In the genomic region with DNA sequence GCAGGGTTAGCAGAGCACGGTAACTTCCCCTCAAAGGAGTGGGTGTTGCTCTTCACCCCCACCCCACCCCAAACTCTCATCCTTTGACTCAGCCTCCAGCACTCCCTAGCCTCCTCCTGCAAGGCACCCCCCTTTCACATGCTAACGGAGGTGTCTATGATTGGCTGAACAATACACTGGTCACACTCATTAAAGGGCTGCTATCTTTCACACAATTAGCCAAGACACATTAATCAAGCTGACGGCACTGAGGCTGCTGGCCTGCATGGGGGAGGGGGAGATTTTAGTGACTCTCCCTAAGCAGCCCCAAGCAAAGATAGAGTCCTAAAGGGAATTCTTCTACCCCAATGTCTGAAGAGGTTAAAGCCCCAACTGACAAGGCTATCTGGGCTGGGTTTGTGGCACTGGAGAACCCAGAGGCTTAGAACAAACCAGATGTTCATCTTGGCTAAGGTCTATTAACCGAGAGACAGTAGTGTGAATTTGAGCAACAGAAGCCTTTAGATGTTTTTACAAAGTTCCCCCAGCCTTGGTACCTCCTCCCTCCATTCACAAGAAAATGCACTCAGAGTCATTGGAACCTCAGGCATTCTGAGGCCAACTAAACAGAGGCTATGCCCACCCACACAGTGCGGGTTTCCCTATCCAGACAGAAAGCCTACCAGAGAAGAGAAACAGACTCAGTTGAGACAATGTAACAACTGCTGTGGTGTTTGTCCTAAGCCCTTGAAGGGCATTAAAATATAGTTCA, we compare ENCODE assay signal across 8 mouse cellular contexts. TPM values are rescaled to one million over a fixed set of nuclear protein-coding genes. Genes with fewer than 3 reads are reported as not detected.
DNase-seq lines count a peak whose midpoint lies in the region; ATAC-seq and TF ChIP-seq lines count a peak whose summit lies in the region.

No protein-coding gene starts in this region.

- TF ChIP-seq POLR2A in MEL (IDR thresholded peaks at IDR 0.05; ENCODE audit: control insufficient read depth in 1 of 2, insufficient read depth in 1 of 2, low read depth in 1 of 2, low read length in 2 of 2, poor library complexity in 1 of 2), result no peak

- TF ChIP-seq EP300 in MEL (IDR thresholded peaks at IDR 0.05; ENCODE audit: low read depth in 1 of 2, low read length in 2 of 2), result no peak

- peak; percentile 40 for DNase-seq in MEL (ENCODE audit: low read depth, low spot score)
- no peak for DNase-seq in urinary bladder, postnatal 14 days (ENCODE audit: low spot score)
- no peak for DNase-seq in right cerebral cortex, postnatal 14 days

- H3K9me3 ChIP-seq in intestine, embryonic 16.5 days (ENCODE audit: control insufficient read depth, low read length), result no peaks in the 10 kb centered on the region
- no peaks in the 10 kb centered on the region for H3K9me3 ChIP-seq in intestine, postnatal 0 days (ENCODE audit: control insufficient read depth)
- H3K9me3 ChIP-seq in MEL (replicated peaks; ENCODE audit: insufficient read depth, low read length), result no peaks in the 10 kb centered on the region
- no peaks in the 10 kb centered on the region for H3K9me3 ChIP-seq in forebrain, embryonic 15.5 days
- H3K9me3 ChIP-seq in midbrain, embryonic 16.5 days (replicated peaks; ENCODE audit: control insufficient read depth, low read length, poor library complexity, severe bottlenecking), result no peaks in the 10 kb centered on the region

- WGBS in intestine, embryonic 16.5 days, result 35% methylated on average over 5 of the region's 5 CpGs
- 45% methylated on average over 5 of the region's 5 CpGs for WGBS in intestine, postnatal 0 days
- 2% methylated on average over 5 of the region's 5 CpGs for WGBS in forebrain, embryonic 15.5 days
- 9% methylated on average over 5 of the region's 5 CpGs for WGBS in midbrain, embryonic 16.5 days

- H3K4me3 ChIP-seq in intestine, embryonic 16.5 days (ENCODE audit: low read length), result no peak overlapping the region
- H3K4me3 ChIP-seq in intestine, postnatal 0 days (ENCODE audit: low read depth, low read length), result no peak overlapping the region
- no peak overlapping the region for H3K4me3 ChIP-seq in MEL (ENCODE audit: control insufficient read depth in 1 of 2, insufficient read depth in 1 of 2, low read depth in 2 of 2, low read length in 2 of 2)
- H3K4me3 ChIP-seq in forebrain, embryonic 15.5 days, result no peak overlapping the region
- no peak overlapping the region for H3K4me3 ChIP-seq in midbrain, embryonic 16.5 days (ENCODE audit: low read depth, low read length)

- no peak for TF ChIP-seq RAD21 in MEL (IDR thresholded peaks at IDR 0.05; ENCODE audit: low read depth, low read length)

- H3K4me1 ChIP-seq in intestine, embryonic 16.5 days (ENCODE audit: control insufficient read depth, insufficient read depth, low read length), result peaks cover 11% of the 10 kb centered on the region
- H3K4me1 ChIP-seq in intestine, postnatal 0 days (replicated peaks; ENCODE audit: control insufficient read depth, insufficient read depth, low read length), result no peaks in the 10 kb centered on the region
- peaks cover 0 to 14% of the 10 kb centered on the region in 2 experiments; a peak in 2 of 4 replicates for H3K4me1 ChIP-seq in MEL (ENCODE audit: control insufficient read depth in 1 of 2, insufficient read depth in 2 of 2, low read length in 2 of 2)
- H3K4me1 ChIP-seq in forebrain, embryonic 15.5 days, result peaks cover 32% of the 10 kb centered on the region
- H3K4me1 ChIP-seq in midbrain, embryonic 16.5 days (ENCODE audit: control insufficient read depth, insufficient read depth, low read length), result peaks cover 38% of the 10 kb centered on the region

- TF ChIP-seq CTCF in intestine, postnatal 0 days (IDR thresholded peaks at IDR 0.05; ENCODE audit: low read depth), result no peak
- TF ChIP-seq CTCF in MEL (IDR thresholded peaks at IDR 0.05 in 2 of 3, conservative IDR thresholded peaks at IDR 0.05 in 1 of 3; ENCODE audit: control insufficient read depth in 1 of 3, insufficient read depth in 1 of 3, low read depth in 2 of 3, low read length in 3 of 3, poor library complexity in 1 of 3, severe bottlenecking in 1 of 3), result no peak

- H3K36me3 ChIP-seq in intestine, embryonic 16.5 days (ENCODE audit: control insufficient read depth, insufficient read depth, low read length), result no peaks in the 10 kb centered on the region
- no peaks in the 10 kb centered on the region for H3K36me3 ChIP-seq in intestine, postnatal 0 days (ENCODE audit: control insufficient read depth, insufficient read depth)
- peaks cover 0 to 5% of the 10 kb centered on the region in 2 experiments; a peak in 2 of 4 replicates for H3K36me3 ChIP-seq in MEL (ENCODE audit: control insufficient read depth in 1 of 2, insufficient read depth in 2 of 2, low read length in 2 of 2)
- no peaks in the 10 kb centered on the region for H3K36me3 ChIP-seq in forebrain, embryonic 15.5 days
- no peaks in the 10 kb centered on the region for H3K36me3 ChIP-seq in midbrain, embryonic 16.5 days (ENCODE audit: control insufficient read depth, insufficient read depth, low read length)

- H3K27me3 ChIP-seq in intestine, embryonic 16.5 days (replicated peaks; ENCODE audit: control insufficient read depth, insufficient read depth, low read length), result no peaks in the 10 kb centered on the region
- no peaks in the 10 kb centered on the region for H3K27me3 ChIP-seq in intestine, postnatal 0 days (replicated peaks; ENCODE audit: control insufficient read depth, insufficient read depth, low read length)
- peaks cover 12 to 20% of the 10 kb centered on the region in 2 experiments for H3K27me3 ChIP-seq in MEL (ENCODE audit: control insufficient read depth in 1 of 2, insufficient read depth in 2 of 2, low read length in 2 of 2)
- H3K27me3 ChIP-seq in forebrain, embryonic 15.5 days, result no peaks in the 10 kb centered on the region
- no peaks in the 10 kb centered on the region; the same call in 1 of the 2 replicates for H3K27me3 ChIP-seq in midbrain, embryonic 16.5 days (ENCODE audit: control insufficient read depth, insufficient read depth, low read depth, low read length)

- H3K4me2 ChIP-seq in intestine, embryonic 16.5 days (ENCODE audit: low read depth, low read length), result no peak overlapping the region
- no peak overlapping the region for H3K4me2 ChIP-seq in intestine, postnatal 0 days (replicated peaks; ENCODE audit: low read depth)
- no peak overlapping the region for H3K4me2 ChIP-seq in forebrain, embryonic 15.5 days (replicated peaks)
- H3K4me2 ChIP-seq in midbrain, embryonic 16.5 days (ENCODE audit: low read length), result no peak overlapping the region

- H3K79me2 ChIP-seq in MEL (ENCODE audit: control insufficient read depth, insufficient read depth, low read length, poor library complexity), result no peaks in the 10 kb centered on the region

- H3K9ac ChIP-seq in intestine, embryonic 16.5 days (ENCODE audit: low read depth, low read length), result no peak overlapping the region
- H3K9ac ChIP-seq in intestine, postnatal 0 days (ENCODE audit: low read depth, low read length), result no peak overlapping the region
- H3K9ac ChIP-seq in MEL (ENCODE audit: control insufficient read depth, low read depth, low read length, poor library complexity, severe bottlenecking), result no peak overlapping the region
- H3K9ac ChIP-seq in forebrain, embryonic 15.5 days (replicated peaks), result no peak overlapping the region
- no peak overlapping the region for H3K9ac ChIP-seq in midbrain, embryonic 16.5 days (ENCODE audit: low read depth, low read length)

- no peak overlapping the region for H3K27ac ChIP-seq in intestine, embryonic 16.5 days (ENCODE audit: low read length)
- H3K27ac ChIP-seq in intestine, postnatal 0 days (ENCODE audit: low read depth, low read length), result no peak overlapping the region
- H3K27ac ChIP-seq in MEL (ENCODE audit: control insufficient read depth, low read depth, low read length), result no peak overlapping the region
- no peak overlapping the region for H3K27ac ChIP-seq in forebrain, embryonic 15.5 days (replicated peaks)
- H3K27ac ChIP-seq in midbrain, embryonic 16.5 days (ENCODE audit: low read length), result no peak overlapping the region

- 0 out of 2 replicates have a peak, but pooled peaks have one; percentile 6 for ATAC-seq in intestine, embryonic 16.5 days
- ATAC-seq in intestine, postnatal 0 days, result no peak
- ATAC-seq in forebrain, embryonic 15.5 days (replicated peaks), result peak; percentile 30; the same call in 1 of the 2 replicates
- ATAC-seq in midbrain, embryonic 16.5 days, result peak; percentile 69; the same call in 1 of the 2 replicates
- no peak for ATAC-seq in CD4-positive, CD25-positive, alpha-beta regulatory T cell, adult 4 months

TF ChIP-seq in MEL, 35 proteins besides CTCF, POLR2A, EP300 and RAD21:
- TF ChIP-seq CHD1 (IDR thresholded peaks at IDR 0.05; ENCODE audit: low read depth, low read length) (no peak), TAL1 (IDR thresholded peaks at IDR 0.05; ENCODE audit: low read length) (no peak), MAZ (IDR thresholded peaks at IDR 0.05; ENCODE audit: low read depth, low read length) (no peak; the same call in 1 of the 2 replicates), CHD2 (IDR thresholded peaks at IDR 0.05; ENCODE audit: low read length) (no peak), SMC3 (IDR thresholded peaks at IDR 0.05; ENCODE audit: low read depth, low read length) (no peak), POLR2AphosphoS5 (IDR thresholded peaks at IDR 0.05; ENCODE audit: borderline replicate concordance, low read depth, low read length) (no peak), GABPA (IDR thresholded peaks at IDR 0.05; ENCODE audit: low read depth, low read length) (no peak), GATA1 (IDR thresholded peaks at IDR 0.05; ENCODE audit: low read depth, low read length) (no peak), HCFC1 (IDR thresholded peaks at IDR 0.05; ENCODE audit: low read depth, low read length) (no peak), UBTF (IDR thresholded peaks at IDR 0.05; ENCODE audit: borderline replicate concordance, insufficient read depth, low read depth, low read length) (no peak), E2F4 (IDR thresholded peaks at IDR 0.05; ENCODE audit: borderline replicate concordance, low read depth, low read length) (no peak), NRF1 (IDR thresholded peaks at IDR 0.05; ENCODE audit: insufficient read depth, low read depth, low read length, poor library complexity, severe bottlenecking) (no peak), SIN3A (IDR thresholded peaks at IDR 0.05; ENCODE audit: low read length) (no peak), ZKSCAN1 (IDR thresholded peaks at IDR 0.05; ENCODE audit: low read depth, low read length) (no peak), KAT2A (conservative IDR thresholded peaks at IDR 0.05; ENCODE audit: low read depth, low read length) (no peak)

RNA-seq across cellular contexts. Expression of gene Cdk15, which starts 58.5 kb away (rescaled TPM):
- polyA plus RNA-seq in intestine, embryonic 16.5 days (2015; fragmentation: Nextera tagmentation; extraction: Ambion mirVana), result 0.26 and 0.31 TPM in 2 replicates
- not detected in 2 replicates for polyA plus RNA-seq in intestine, postnatal 0 days (2015; fragmentation: Nextera tagmentation; extraction: Ambion mirVana)
- total RNA-seq in MEL (2012; rRNA removed), result not detected in 2 replicates
- polyA plus RNA-seq in MEL (2012; ENCODE audit: insufficient read depth in 1 of 2, insufficient read length in 2 of 2, low read depth in 1 of 2, low replicate concordance in 2 of 2, missing spikeins in 1 of 2), result not detected
- 0.20 and 0.47 TPM in 2 replicates for polyA plus RNA-seq in forebrain, embryonic 15.5 days (2015; fragmentation: Nextera tagmentation; extraction: Ambion mirVana)
- 1.5 and 2.2 TPM in 2 replicates for polyA plus RNA-seq in midbrain, embryonic 16.5 days (2015; fragmentation: Nextera tagmentation; extraction: Ambion mirVana)
- not detected for polyA plus RNA-seq in CD4-positive, CD25-positive, alpha-beta regulatory T cell, adult 4 months (2017; shearing (Covaris generic))

Comparison
In these comparisons a context has a peak if more than half of its experiments do, and no peak if none do; other contexts are left out.
1. ATAC-seq: peak in intestine, embryonic 16.5 days (single experiment), forebrain, embryonic 15.5 days (single experiment) and midbrain, embryonic 16.5 days (single experiment); none in intestine, postnatal 0 days (single experiment) and CD4-positive, CD25-positive, alpha-beta regulatory T cell, adult 4 months (single experiment).